Mouse (Mus musculus) testis, postnatal 10 days (tissue): ENCODE data around the gene Gcnt2.
A peak's percentile ranks its signal among the peaks of the same experiment; 100 is the strongest.
"Not testable (repeated sequence)": the region's sequence is repeated elsewhere in the genome, so short reads cannot be mapped to it uniquely, and the experiment has no call there.

ENCODE experiments used
- DNase-seq: peaks from one replicate; pipeline ENCODE4 v3.0.0; 2021; ENCODE audit warnings: low spot score

Gcnt2 gene

GRCm38 (mm10) chr13:40943066-40943465 lies 83.5 kb downstream of the Gcnt2 start:
- no peak for DNase-seq

DNA sequence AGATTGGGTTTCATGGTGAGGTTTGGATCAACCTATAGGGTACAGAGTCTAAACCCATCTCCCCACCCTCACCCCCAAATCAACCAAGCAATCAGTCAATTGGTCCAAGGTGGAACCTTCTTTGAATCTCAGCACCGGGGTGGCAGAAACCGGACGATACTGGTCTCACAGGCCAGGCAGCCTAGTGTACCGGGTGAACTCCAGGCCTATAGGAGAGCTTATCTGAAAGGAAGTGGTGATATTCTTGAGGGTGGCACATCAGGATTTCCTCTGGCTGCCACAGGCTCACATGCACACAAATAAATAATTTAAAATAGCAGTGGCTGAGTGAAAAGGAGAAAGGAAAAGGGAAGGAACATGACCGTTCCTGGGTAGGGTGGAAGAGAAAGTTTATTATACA lies 84.4 kb downstream of the Gcnt2 start:
- DNase-seq, result no peak

- no peak for DNase-seq
These were observed 84.8 kb downstream of the Gcnt2 start for GRCm38 (mm10) chr13:40944346-40944745.

DNA sequence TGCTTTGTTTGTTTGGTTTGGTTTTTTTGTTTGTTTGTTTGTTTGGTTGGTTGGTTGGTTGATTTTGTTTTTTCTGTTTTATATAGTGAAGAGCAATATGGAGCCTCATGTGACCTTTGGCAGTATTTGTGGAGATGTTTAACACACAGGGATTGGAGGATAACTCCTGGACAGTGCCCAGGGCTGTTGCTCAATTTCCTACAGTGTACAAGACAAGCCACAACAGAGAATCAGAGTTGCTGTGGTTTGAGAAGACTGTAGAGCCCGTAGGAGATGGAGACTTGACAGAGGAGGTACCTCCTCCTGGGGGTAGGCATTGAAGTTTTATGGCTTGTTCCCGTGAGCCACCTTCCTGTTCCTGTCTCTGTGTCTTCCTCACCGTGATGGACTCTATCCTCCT lies 87.0 kb downstream of the Gcnt2 start:
- no peak for DNase-seq

- DNase-seq, result no peak
These were observed 88.1 kb downstream of the Gcnt2 start for GRCm38 (mm10) chr13:40947538-40948205.

GRCm38 (mm10) chr13:40951386-40951976 lies 91.9 kb downstream of the Gcnt2 start:
- DNase-seq, result no peak

DNA sequence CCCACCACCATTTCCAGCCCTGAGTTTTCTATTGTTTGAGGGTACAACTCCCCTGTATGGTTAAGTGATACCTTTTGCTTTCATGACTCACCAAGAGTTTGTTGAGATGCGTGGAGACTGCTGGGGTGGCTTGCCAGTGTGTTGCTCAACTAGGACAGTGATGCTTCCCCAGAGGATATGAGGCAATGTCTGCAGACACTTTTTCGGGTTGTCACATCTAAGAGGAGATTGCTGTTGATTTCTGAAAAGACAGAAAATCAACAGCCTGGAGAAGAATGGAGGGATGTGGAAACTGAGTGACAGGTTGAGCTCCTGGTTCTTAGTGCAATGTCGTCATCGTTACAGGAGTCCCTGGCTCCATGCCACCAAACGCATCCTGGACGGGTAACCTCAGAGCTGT lies 93.7 kb downstream of the Gcnt2 start:
- no peak for DNase-seq

GRCm38 (mm10) chr13:40955773-40956172 lies 96.2 kb downstream of the Gcnt2 start:
- DNase-seq, result no peak

DNA sequence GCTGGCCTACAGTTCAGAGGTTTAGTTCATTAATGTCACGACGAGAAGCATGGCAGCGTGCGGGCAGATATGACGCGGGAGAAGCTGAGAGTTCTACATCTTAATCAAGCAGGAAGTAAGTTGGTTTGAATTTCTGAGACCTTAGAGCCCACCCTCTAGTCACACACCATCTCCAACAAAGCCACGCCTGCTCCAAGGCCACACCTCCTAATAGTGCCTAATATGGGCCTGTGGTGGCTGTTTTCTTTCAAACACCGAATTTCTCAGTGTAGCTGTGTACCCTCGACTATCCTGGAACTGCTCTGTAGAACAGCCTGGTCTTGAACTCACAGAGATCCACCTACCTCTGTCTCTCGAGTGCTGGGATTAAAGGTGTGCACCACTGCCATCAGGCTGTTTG lies 108.1 kb downstream of the Gcnt2 start:
- no peak for DNase-seq

DNA sequence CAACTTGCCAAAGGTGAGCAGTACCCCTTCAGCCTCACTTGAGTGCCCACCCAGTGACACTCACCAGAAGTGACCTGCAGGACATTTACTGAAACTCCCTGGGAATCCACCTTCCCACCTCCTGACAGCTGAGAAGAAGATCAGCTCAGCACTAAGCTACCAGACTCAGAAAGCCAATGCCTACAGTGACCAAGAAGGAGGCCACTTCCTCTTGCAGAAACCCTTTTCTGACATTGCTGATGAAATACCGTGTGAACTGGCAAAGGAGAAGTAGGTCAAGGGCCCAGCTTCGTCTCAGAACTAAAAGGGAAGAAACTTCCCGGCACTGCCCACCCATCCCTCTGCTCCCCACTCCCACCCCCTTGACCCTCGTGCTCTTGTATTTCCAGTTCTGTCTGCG lies 109.0 kb downstream of the Gcnt2 start:
- peak; percentile 32 for DNase-seq

- DNase-seq, result no peak
These were observed 110.3 kb downstream of the Gcnt2 start for GRCm38 (mm10) chr13:40969761-40970390.

DNA sequence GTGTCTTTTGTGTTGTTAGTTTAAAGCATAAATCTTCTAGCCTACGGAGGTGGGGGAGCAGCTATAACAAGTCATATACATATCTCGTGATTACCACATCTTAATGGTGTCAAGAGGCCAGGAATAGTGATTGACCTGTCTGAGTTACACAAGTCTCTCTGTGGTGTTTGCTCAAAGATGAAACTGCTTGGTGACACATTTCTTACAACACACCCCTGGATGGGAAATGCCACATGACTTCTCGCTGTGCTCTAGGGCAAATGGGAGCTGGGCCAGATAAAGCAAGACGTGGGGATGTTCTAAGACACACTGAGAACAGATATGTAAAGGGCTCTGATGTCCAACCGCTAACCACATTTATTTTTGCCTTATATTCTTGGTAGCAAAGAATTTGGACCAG lies 111.7 kb downstream of the Gcnt2 start:
- DNase-seq, result no peak

DNA sequence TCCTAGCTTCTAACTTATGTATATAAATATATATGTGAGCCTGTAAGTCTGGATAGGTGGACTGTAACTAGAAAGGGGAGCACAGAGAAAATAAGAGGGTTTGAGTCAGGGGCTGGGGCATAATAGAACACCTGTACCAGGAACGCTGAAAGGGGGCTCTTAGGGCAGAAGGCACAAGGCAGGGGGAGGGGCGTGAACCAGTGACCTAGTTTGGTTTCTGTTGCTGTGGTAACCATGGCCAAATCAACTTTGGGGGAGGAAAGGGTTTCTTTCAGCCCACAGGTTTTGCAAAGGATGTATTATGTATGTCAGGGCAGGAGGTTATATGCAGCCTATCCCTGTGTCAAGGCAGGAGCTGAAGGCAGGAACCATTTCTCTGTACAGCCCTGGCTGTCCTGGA lies 112.3 kb downstream of the Gcnt2 start:
- DNase-seq, result no peak

GRCm38 (mm10) chr13:40972976-40973375 lies 113.4 kb downstream of the Gcnt2 start:
- DNase-seq, result no peak

- DNase-seq, result peak; percentile 73
These were observed 118.1 kb downstream of the Gcnt2 start for GRCm38 (mm10) chr13:40977609-40978008.

DNA sequence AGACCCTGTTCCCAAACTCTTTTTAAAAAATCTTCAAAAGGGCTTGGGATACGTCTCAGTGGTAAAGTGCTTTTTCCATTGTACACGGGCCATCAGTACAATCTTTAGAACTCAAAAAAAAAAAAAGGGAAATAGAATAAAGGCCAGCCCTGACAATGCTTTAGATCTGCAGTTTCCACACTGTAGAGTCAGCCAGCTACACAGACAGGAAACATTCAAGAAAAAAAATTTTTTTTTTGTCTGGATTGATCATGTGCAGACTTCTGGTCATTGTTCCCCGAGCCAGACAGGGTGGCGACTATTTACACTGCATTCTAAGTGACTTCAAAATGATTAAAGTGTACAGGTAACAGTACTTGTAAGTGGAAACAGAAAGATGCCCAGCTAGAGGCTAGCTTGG lies 119.1 kb downstream of the Gcnt2 start:
- no peak for DNase-seq

- DNase-seq, result no peak
These were observed 119.8 kb downstream of the Gcnt2 start for GRCm38 (mm10) chr13:40979321-40979720.

DNA sequence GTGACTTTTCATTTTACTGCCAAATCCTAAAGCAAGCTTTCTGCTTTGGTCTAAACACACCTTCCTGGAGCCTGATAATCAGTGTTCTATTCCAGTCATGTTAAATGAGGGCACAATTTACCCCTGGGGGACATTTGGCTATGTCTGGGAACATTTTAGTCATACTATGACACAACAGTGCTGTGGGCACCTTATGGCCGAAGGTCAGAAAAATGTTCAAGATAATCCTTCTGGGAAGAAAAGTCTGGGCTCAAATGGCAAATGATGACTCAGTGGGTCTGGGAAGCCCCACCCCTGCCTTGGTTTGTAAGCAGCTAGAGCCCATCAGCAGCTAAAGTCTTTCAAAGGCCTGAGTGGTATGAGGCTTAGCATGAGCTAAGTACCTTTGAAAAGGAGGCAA lies 123.2 kb downstream of the Gcnt2 start:
- no peak for DNase-seq

GRCm38 (mm10) chr13:40986081-40986480 lies 126.5 kb downstream of the Gcnt2 start:
- no peak for DNase-seq

DNA sequence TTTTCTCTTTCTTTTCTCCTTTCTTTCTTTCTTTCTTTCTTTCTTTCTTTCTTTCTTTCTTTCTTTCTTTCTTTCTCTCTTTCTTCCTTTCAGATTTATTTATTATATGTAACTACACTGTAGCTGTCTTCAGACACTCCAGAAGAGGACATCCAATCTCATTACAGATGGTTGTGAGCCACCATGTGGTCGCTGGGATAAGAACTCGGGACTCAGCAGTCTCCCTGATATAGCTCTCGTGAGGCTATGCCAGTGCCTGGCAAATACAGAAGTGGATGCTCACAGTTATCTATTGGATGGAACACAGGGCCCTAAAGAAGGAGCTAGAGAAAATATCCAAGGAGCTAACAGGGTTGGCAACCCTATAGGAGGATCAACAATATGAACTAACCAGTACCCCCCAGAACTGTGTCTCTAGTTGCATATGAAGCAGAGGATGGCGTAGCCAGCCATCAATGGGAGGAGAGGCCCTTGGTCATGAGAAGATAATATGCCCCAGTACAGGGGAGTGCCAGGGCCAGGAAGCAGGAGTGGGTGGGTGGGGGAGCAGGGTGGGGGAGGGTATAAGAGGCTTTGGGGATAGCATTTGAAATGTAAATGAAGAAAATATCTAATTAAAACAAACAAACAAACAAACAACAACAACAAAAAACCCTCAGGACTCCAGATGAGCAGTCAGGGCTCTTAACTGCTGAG lies 128.2 kb downstream of the Gcnt2 start:
- DNase-seq, result not testable (repeated sequence)

DNA sequence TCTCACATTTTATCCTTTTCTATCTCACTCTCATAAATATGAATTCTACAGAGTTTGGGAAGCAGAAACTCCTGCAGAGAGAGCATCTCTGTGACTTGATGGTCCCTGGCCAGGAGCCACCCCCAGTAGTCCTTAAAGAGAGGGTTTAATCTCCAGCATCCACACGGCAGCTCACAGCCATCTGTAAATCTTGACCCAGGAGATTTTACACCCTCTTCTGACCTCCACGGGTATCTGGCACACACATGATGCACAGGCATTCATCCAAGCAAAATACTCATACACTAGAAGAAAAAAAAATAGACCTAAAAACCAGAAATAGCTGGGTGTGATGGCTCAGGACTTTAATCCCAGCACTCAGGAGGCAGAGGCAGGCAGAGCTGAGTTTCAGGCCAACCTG lies 128.9 kb downstream of the Gcnt2 start:
- no peak for DNase-seq

GRCm38 (mm10) chr13:40994487-40995263 lies 135.1 kb downstream of the Gcnt2 start:
- DNase-seq, result no peak
